Mouse (Mus musculus) intestine, postnatal 0 days (tissue): ENCODE measurements at regions not wholly inside any gene's neighbourhood (a gene's known extent, or its start where the extent isn't known, plus 50 kb on each side); places are given as distances from the start of the nearest gene placed in this dataset.
A peak's percentile ranks its signal among the peaks of the same experiment; 100 is the strongest.

Experiments used
- ATAC-seq: fragments of 200-750 bp; cut with Nextera tagmentation; 2 replicates; pipeline ENCODE4 v1.8.0; 2017; ENCODE audit warnings: mild to moderate bottlenecking, moderate TSS enrichment, moderate library complexity
- H3K27ac ChIP-seq: fragments of 300-500 bp; sonication (generic); 2 replicates; pipeline ENCODE4 v1.5.1; 2014; ENCODE audit warnings: mild to moderate bottlenecking, low read depth, low read length, moderate library complexity
- H3K27me3 ChIP-seq: fragments of 300-500 bp; sonication (generic); replicated peaks from 2 replicates; pipeline ENCODE4 v1.6.1; 2014; ENCODE audit warnings: low read length, mixed read lengths; ENCODE audit not compliant: control insufficient read depth, insufficient read depth
- H3K36me3 ChIP-seq: fragments of 300-500 bp; sonication (generic); 2 replicates; pipeline ENCODE4 v1.6.1; 2014; ENCODE audit warnings: mild to moderate bottlenecking, moderate library complexity; ENCODE audit not compliant: control insufficient read depth, insufficient read depth
- H3K4me1 ChIP-seq: fragments of 300-500 bp; sonication (generic); replicated peaks from 2 replicates; pipeline ENCODE4 v1.6.1; 2014; ENCODE audit warnings: antibody characterized with exemption, low read length, mixed read lengths; ENCODE audit not compliant: control insufficient read depth, insufficient read depth
- H3K4me2 ChIP-seq: fragments of 300-500 bp; sonication (generic); replicated peaks from 2 replicates; pipeline ENCODE4 v1.6.1; 2014; ENCODE audit warnings: low read depth, mild to moderate bottlenecking, moderate library complexity
- H3K4me3 ChIP-seq: fragments of 300-500 bp; sonication (generic); 2 replicates; pipeline ENCODE4 v1.5.1; 2014; ENCODE audit warnings: low read depth, low read length
- H3K9ac ChIP-seq: fragments of 300-500 bp; sonication (generic); 2 replicates; pipeline ENCODE4 v1.6.1; 2014; ENCODE audit warnings: mild to moderate bottlenecking, low read depth, low read length
- H3K9me3 ChIP-seq: fragments of 300-500 bp; sonication (generic); 2 replicates; pipeline ENCODE4 v1.6.1; 2016; ENCODE audit warnings: mixed run types; ENCODE audit not compliant: control insufficient read depth
- CTCF ChIP-seq: sonication (generic); IDR thresholded peaks from 2 replicates; pipeline ENCODE4 v1.5.1; 2016; ENCODE audit warnings: low read depth, mild to moderate bottlenecking, control low read depth, antibody characterized with exemption, moderate library complexity
- WGBS: fragments of 180-500 bp; shearing (Covaris S2); extraction: QIAGEN DNeasy Blood & Tissue Kit; methylation state at CpG from one replicate; pipeline ENCODE4 v1.1.7; 2014; 5-methylcytosine and 5-hydroxymethylcytosine counted together

DNA sequence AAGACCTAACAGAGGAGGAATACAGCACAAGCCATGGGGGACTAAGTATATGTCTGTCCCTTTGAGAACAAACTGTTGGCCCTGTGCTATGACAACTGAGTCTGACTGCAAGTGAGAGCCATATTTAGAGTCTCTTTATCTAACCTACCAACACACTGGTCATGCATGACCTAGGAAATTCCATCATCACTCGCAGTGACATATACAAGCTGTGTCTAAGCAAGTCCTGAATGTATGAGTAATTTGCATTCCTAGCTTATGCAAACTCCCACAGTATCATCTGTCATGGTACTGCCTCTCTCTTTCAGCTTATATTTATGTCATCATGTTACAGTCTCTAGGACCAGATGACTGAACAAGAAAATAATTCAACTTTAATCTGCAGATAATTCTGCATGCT lies 257.1 kb upstream of the Eci2 start:
- TF ChIP-seq CTCF: no peak
- WGBS: 55% methylated on average over 1 of the region's 1 CpGs
- ATAC-seq: no peak
- H3K36me3 ChIP-seq: no peaks in the 10 kb centered on the region
- no peaks in the 10 kb centered on the region for H3K9me3 ChIP-seq
- no peak overlapping the region for H3K4me2 ChIP-seq
- no peak overlapping the region for H3K9ac ChIP-seq
- no peaks in the 10 kb centered on the region for H3K27me3 ChIP-seq
- H3K4me1 ChIP-seq: no peaks in the 10 kb centered on the region
- no peak overlapping the region for H3K27ac ChIP-seq
- no peak overlapping the region for H3K4me3 ChIP-seq

DNA sequence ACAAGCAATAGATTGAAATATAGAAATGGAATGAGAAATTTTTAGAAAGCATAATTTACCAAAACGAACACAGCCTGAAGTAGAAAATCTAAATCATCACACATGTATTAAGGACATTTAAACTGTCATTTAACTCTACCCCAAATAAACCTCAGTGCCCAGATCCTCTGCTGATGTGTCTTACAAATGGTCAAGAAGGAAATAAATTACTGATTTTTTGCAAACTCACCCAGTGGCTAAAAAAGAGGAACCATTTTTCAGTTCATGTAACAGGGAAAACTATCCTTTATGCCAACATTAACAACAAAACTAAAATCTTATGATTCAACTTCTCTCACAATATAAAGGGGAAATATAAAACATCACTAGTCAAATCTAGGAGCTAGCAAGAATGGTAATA lies 275.2 kb upstream of the Eci2 start:
- WGBS: 69% methylated on average over 1 of the region's 1 CpGs
- TF ChIP-seq CTCF: no peak
- no peak for ATAC-seq

GRCm38 (mm10) chr13:35316772-35317171 lies 289.9 kb upstream of the Eci2 start:
- Histone ChIP-seq H3K4me3 (no peak overlapping the region), H3K27me3 (no peaks in the 10 kb centered on the region), H3K4me2 (no peak overlapping the region), H3K9me3 (no peaks in the 10 kb centered on the region), H3K27ac (no peak overlapping the region), H3K4me1 (no peaks in the 10 kb centered on the region), H3K36me3 (no peaks in the 10 kb centered on the region), H3K9ac (no peak overlapping the region)
- peak; percentile 52 for TF ChIP-seq CTCF
- WGBS: 97% methylated on average over 1 of the region's 1 CpGs
- ATAC-seq: no peak

More for the DNA sequence above, 275.2 kb upstream of the Eci2 start:
- Histone ChIP-seq H3K9ac (no peak overlapping the region), H3K4me1 (no peaks in the 10 kb centered on the region), H3K36me3 (no peaks in the 10 kb centered on the region), H3K27ac (no peak overlapping the region), H3K27me3 (no peaks in the 10 kb centered on the region), H3K9me3 (no peaks in the 10 kb centered on the region), H3K4me2 (no peak overlapping the region), H3K4me3 (no peak overlapping the region)

- no peaks in the 10 kb centered on the region for H3K27me3 ChIP-seq
- no peak overlapping the region for H3K9ac ChIP-seq
- 54% methylated on average over 10 of the region's 10 CpGs for WGBS
- H3K4me3 ChIP-seq: no peak overlapping the region
- no peak overlapping the region for H3K27ac ChIP-seq
- no peaks in the 10 kb centered on the region for H3K9me3 ChIP-seq
- H3K4me2 ChIP-seq: no peak overlapping the region
- no peaks in the 10 kb centered on the region for H3K36me3 ChIP-seq
- TF ChIP-seq CTCF: no peak
- no peak for ATAC-seq
- no peaks in the 10 kb centered on the region for H3K4me1 ChIP-seq
Observed at GRCm38 (mm10) chr13:35326682-35327242, 299.9 kb upstream of the Eci2 start.

- 77% methylated on average over 2 of the region's 2 CpGs for WGBS
- H3K27me3 ChIP-seq: no peaks in the 10 kb centered on the region
- no peak for TF ChIP-seq CTCF
- no peak overlapping the region for H3K9ac ChIP-seq
- H3K4me2 ChIP-seq: no peak overlapping the region
- no peak overlapping the region for H3K27ac ChIP-seq
- H3K4me3 ChIP-seq: no peak overlapping the region
- no peaks in the 10 kb centered on the region for H3K4me1 ChIP-seq
- no peaks in the 10 kb centered on the region for H3K9me3 ChIP-seq
- ATAC-seq: no peak
- no peaks in the 10 kb centered on the region for H3K36me3 ChIP-seq
Observed at GRCm38 (mm10) chr13:35328320-35328719, 301.4 kb upstream of the Eci2 start.

DNA sequence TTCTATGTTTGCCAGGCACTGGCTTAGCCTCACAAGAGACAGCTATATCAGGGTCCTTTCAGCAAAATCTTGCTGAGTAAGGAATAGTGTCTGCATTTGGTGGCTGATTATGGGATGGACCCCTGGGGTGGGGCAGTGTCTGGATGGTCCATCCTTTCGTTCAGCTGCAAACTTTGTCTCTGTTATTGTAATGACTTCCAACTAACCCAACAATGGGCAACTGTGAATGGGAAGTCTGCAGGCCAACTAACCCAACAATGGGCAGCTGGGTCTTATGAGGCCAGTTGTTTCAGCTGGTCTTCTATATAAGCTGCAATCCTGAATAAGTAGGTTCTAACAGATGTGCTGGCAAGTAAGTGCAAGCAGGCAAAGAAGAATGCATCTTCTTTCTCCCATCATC lies 304.0 kb upstream of the Eci2 start:
- H3K9ac ChIP-seq: no peak overlapping the region
- H3K4me3 ChIP-seq: no peak overlapping the region
- H3K27me3 ChIP-seq: no peaks in the 10 kb centered on the region
- ATAC-seq: no peak
- no peaks in the 10 kb centered on the region for H3K36me3 ChIP-seq
- no peak overlapping the region for H3K4me2 ChIP-seq
- no peak overlapping the region for H3K27ac ChIP-seq
- H3K9me3 ChIP-seq: no peaks in the 10 kb centered on the region
- no peak for TF ChIP-seq CTCF
- H3K4me1 ChIP-seq: no peaks in the 10 kb centered on the region
- 59% methylated on average over 1 of the region's 1 CpGs for WGBS
